Mouse (Mus musculus): ENCODE results near the gene Aip.

GRCm38 (mm10) chr19:4131075-4131474 lies 5.4 kb upstream of the Aip start:
- peak; percentile 39; the same call in 1 of the 2 replicates for TF ChIP-seq POLR2A (IDR thresholded peaks at IDR 0.05; ENCODE audit: borderline replicate concordance, control insufficient read depth, low read depth, low read length)
- TF ChIP-seq CTCF (IDR thresholded peaks at IDR 0.05; ENCODE audit: control insufficient read depth, insufficient read depth, low read length): no peak
